Mouse (Mus musculus): ENCODE results near the gene Padi1. TPM values are rescaled to one million over a fixed set of nuclear protein-coding genes. Genes with fewer than 3 reads are reported as not detected.

Padi1 gene
- polyA plus RNA-seq, 1 experiment from 2014 or later: 0.26 TPM

Other genes with a start within 250 kb of the Padi1 start
- 25.4 and 27.7 TPM in 2 replicates for gene Arhgef10l, start 179.8 kb downstream of the Padi1 start, polyA plus RNA-seq (2015; fragmentation: Nextera tagmentation; extraction: Ambion mirVana)
- 19.5 and 21.0 TPM in 2 replicates for gene Rcc2, start 145.2 kb downstream of the Padi1 start, polyA plus RNA-seq (2015; fragmentation: Nextera tagmentation; extraction: Ambion mirVana)
- gene Padi6, start 103.1 kb downstream of the Padi1 start, polyA plus RNA-seq (2015; fragmentation: Nextera tagmentation; extraction: Ambion mirVana): not detected in 2 replicates
- 1.0 and 1.1 TPM in 2 replicates for gene Padi4, start 71.5 kb downstream of the Padi1 start, polyA plus RNA-seq (2015; fragmentation: Nextera tagmentation; extraction: Ambion mirVana)
- gene Padi3, start 35.1 kb downstream of the Padi1 start, polyA plus RNA-seq (2015; fragmentation: Nextera tagmentation; extraction: Ambion mirVana): 0.10 and 0.17 TPM in 2 replicates
- gene Padi2, start 60.6 kb upstream of the Padi1 start, polyA plus RNA-seq (2015; fragmentation: Nextera tagmentation; extraction: Ambion mirVana): 18.1 and 24.3 TPM in 2 replicates
- 520 and 550 TPM in 2 replicates for gene Sdhb, start 115.4 kb upstream of the Padi1 start, polyA plus RNA-seq (2015; fragmentation: Nextera tagmentation; extraction: Ambion mirVana)
- 48.9 and 50.7 TPM in 2 replicates for gene Atp13a2, start 141.1 kb upstream of the Padi1 start, polyA plus RNA-seq (2015; fragmentation: Nextera tagmentation; extraction: Ambion mirVana)
- 442 and 470 TPM in 2 replicates for gene Mfap2, start 164.6 kb upstream of the Padi1 start, polyA plus RNA-seq (2015; fragmentation: Nextera tagmentation; extraction: Ambion mirVana)
- 10.1 and 11.3 TPM in 2 replicates for gene Crocc, start 214.8 kb upstream of the Padi1 start, polyA plus RNA-seq (2015; fragmentation: Nextera tagmentation; extraction: Ambion mirVana)
- gene Necap2, start 232.6 kb upstream of the Padi1 start, polyA plus RNA-seq (2015; fragmentation: Nextera tagmentation; extraction: Ambion mirVana): 94.5 and 99.0 TPM in 2 replicates
- 0.51 and 0.59 TPM in 2 replicates for gene Spata21, start 242.6 kb upstream of the Padi1 start, polyA plus RNA-seq (2015; fragmentation: Nextera tagmentation; extraction: Ambion mirVana)